8 mouse cellular contexts compared by ENCODE assay signal in the genomic region with DNA sequence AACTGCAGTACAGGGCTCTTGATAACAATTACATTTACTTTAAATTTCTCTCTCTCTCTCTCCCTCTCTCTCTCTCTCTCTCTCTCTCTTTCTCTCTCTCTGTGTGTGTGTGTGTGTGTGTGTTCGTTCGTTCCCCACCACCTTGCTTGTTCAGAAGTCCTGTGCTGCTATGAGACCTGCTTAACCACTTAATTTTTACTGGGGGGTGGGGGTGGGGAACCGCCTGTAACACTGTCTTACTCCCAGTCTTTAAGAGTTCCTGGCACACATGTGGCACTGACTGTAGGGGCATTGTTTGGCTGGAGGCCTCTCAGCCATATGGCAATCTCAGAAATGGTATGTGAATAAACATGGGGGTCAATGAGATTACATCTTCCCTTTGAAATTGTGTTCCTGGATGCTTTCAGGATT.
DNase-seq lines count a peak whose midpoint lies in the region; ATAC-seq and TF ChIP-seq lines count a peak whose summit lies in the region.

No protein-coding gene starts in this region.

- H3K4me1 ChIP-seq in kidney, postnatal 0 days (replicated peaks; ENCODE audit: insufficient read depth, low read length): peaks cover 36% of the 10 kb centered on the region
- H3K4me1 ChIP-seq in kidney, adult 2 months (ENCODE audit: control insufficient read depth, insufficient read depth, low read length): peaks cover 21% of the 10 kb centered on the region
- peaks cover 83% of the 10 kb centered on the region for H3K4me1 ChIP-seq in embryonic facial prominence, embryonic 10.5 days
- H3K4me1 ChIP-seq in intestine, embryonic 14.5 days (replicated peaks; ENCODE audit: control insufficient read depth, insufficient read depth, low read length): peaks cover 62% of the 10 kb centered on the region
- H3K4me1 ChIP-seq in neural tube, embryonic 12.5 days: peaks cover 64% of the 10 kb centered on the region

- peak overlapping the region; percentile 95 for H3K4me2 ChIP-seq in kidney, postnatal 0 days (ENCODE audit: low read length)
- H3K4me2 ChIP-seq in intestine, embryonic 14.5 days (ENCODE audit: low read length): peak overlapping the region; percentile 95
- peak overlapping the region; percentile 91 for H3K4me2 ChIP-seq in neural tube, embryonic 12.5 days (replicated peaks)

- H3K36me3 ChIP-seq in kidney, postnatal 0 days (ENCODE audit: insufficient read depth, low read length): no peaks in the 10 kb centered on the region
- no peaks in the 10 kb centered on the region for H3K36me3 ChIP-seq in kidney, adult 2 months (ENCODE audit: control insufficient read depth, insufficient read depth, low read length)
- no peaks in the 10 kb centered on the region for H3K36me3 ChIP-seq in embryonic facial prominence, embryonic 10.5 days (replicated peaks)
- no peaks in the 10 kb centered on the region for H3K36me3 ChIP-seq in intestine, embryonic 14.5 days (ENCODE audit: control insufficient read depth, insufficient read depth, low read length)
- no peaks in the 10 kb centered on the region for H3K36me3 ChIP-seq in neural tube, embryonic 12.5 days

- H3K27ac ChIP-seq in kidney, postnatal 0 days: peak overlapping the region; percentile 91
- no peak overlapping the region for H3K27ac ChIP-seq in kidney, adult 2 months (ENCODE audit: insufficient read depth, low read depth, low read length)
- H3K27ac ChIP-seq in embryonic facial prominence, embryonic 10.5 days (replicated peaks): peak overlapping the region; percentile 98
- peak overlapping the region; percentile 92 for H3K27ac ChIP-seq in intestine, embryonic 14.5 days (ENCODE audit: low read depth)
- peak overlapping the region; percentile 71 for H3K27ac ChIP-seq in neural tube, embryonic 12.5 days

- no peak overlapping the region for H3K9ac ChIP-seq in kidney, postnatal 0 days (ENCODE audit: low read depth, low read length)
- H3K9ac ChIP-seq in intestine, embryonic 14.5 days (ENCODE audit: low read length): peak overlapping the region; percentile 72
- peak overlapping the region; percentile 13; the same call in 1 of the 2 replicates for H3K9ac ChIP-seq in neural tube, embryonic 12.5 days

- TF ChIP-seq POLR2A in kidney, adult 2 months (IDR thresholded peaks at IDR 0.05; ENCODE audit: low read depth, low read length): no peak

- no peaks in the 10 kb centered on the region for H3K9me3 ChIP-seq in kidney, postnatal 0 days (replicated peaks; ENCODE audit: low read length)
- H3K9me3 ChIP-seq in embryonic facial prominence, embryonic 10.5 days: no peaks in the 10 kb centered on the region
- no peaks in the 10 kb centered on the region for H3K9me3 ChIP-seq in intestine, embryonic 14.5 days (ENCODE audit: control insufficient read depth, low read length)
- no peaks in the 10 kb centered on the region for H3K9me3 ChIP-seq in neural tube, embryonic 12.5 days

- peak overlapping the region; percentile 47 for H3K4me3 ChIP-seq in kidney, postnatal 0 days (replicated peaks; ENCODE audit: low read depth, low read length)
- no peak overlapping the region for H3K4me3 ChIP-seq in kidney, adult 2 months (ENCODE audit: insufficient read depth, low read depth, low read length)
- peak overlapping the region; percentile 81 for H3K4me3 ChIP-seq in embryonic facial prominence, embryonic 10.5 days
- H3K4me3 ChIP-seq in intestine, embryonic 14.5 days (ENCODE audit: low read depth, low read length): peak overlapping the region; percentile 56
- H3K4me3 ChIP-seq in neural tube, embryonic 12.5 days: peak overlapping the region; percentile 53

- WGBS in kidney, postnatal 0 days: 9% methylated on average over 3 of the region's 3 CpGs
- WGBS in kidney, adult 2 months: 29% methylated on average over 3 of the region's 3 CpGs
- WGBS in embryonic facial prominence, embryonic 10.5 days: 4% methylated on average over 3 of the region's 3 CpGs
- WGBS in intestine, embryonic 14.5 days: 0% methylated on average over 3 of the region's 3 CpGs
- 4% methylated on average over 3 of the region's 3 CpGs for WGBS in neural tube, embryonic 12.5 days

- no peaks in the 10 kb centered on the region for H3K27me3 ChIP-seq in kidney, postnatal 0 days (ENCODE audit: insufficient read depth, low read length)
- H3K27me3 ChIP-seq in kidney, adult 2 months (replicated peaks; ENCODE audit: control insufficient read depth, insufficient read depth, low read length): no peaks in the 10 kb centered on the region
- H3K27me3 ChIP-seq in embryonic facial prominence, embryonic 10.5 days (replicated peaks; ENCODE audit: low read depth, poor library complexity, severe bottlenecking): no peaks in the 10 kb centered on the region
- no peaks in the 10 kb centered on the region for H3K27me3 ChIP-seq in intestine, embryonic 14.5 days (replicated peaks; ENCODE audit: control insufficient read depth, insufficient read depth, low read length)
- H3K27me3 ChIP-seq in neural tube, embryonic 12.5 days (replicated peaks): no peaks in the 10 kb centered on the region

- ATAC-seq in kidney, postnatal 0 days (replicated peaks; ENCODE audit: low FRiP score, low read depth): no peak
- no peak for ATAC-seq in intestine, embryonic 14.5 days (replicated peaks; ENCODE audit: low FRiP score, low TSS enrichment, low read depth)
- peak; percentile 51 for ATAC-seq in neural tube, embryonic 12.5 days (ENCODE audit: low FRiP score, low read depth)

- DNase-seq in kidney, postnatal 0 days (ENCODE audit: low spot score): no peak
- no peak for DNase-seq in kidney, adult 2 months
- DNase-seq in embryonic facial prominence, embryonic 10.5 days (ENCODE audit: low spot score): peak; percentile 69
- DNase-seq in intestine, embryonic 14.5 days (ENCODE audit: low spot score): no peak
- no peak for DNase-seq in spleen, adult 12 weeks (ENCODE audit: low spot score)
- no peak for DNase-seq in adrenal gland, postnatal 14 days
- DNase-seq in lung, adult 18-20 months: no peak

- no peak for TF ChIP-seq CTCF in kidney, postnatal 0 days (IDR thresholded peaks at IDR 0.05; ENCODE audit: low read depth)
- TF ChIP-seq CTCF in kidney, adult 2 months (conservative IDR thresholded peaks at IDR 0.05; ENCODE audit: insufficient read depth, insufficient read length, low read depth, low read length): no peak
